Mouse (Mus musculus) midbrain, embryonic 10.5 days (tissue): ENCODE data around the gene Pcdh7. TPM values are rescaled to one million over a fixed set of nuclear protein-coding genes. Genes with fewer than 3 reads are reported as not detected.
A peak's percentile ranks its signal among the peaks of the same experiment; 100 is the strongest.

Source experiments
- DNase-seq: peaks from one replicate; pipeline ENCODE4 v3.0.0-alpha.2; 2017; ENCODE audit warnings: low spot score
- H3K27ac ChIP-seq: fragments of 300-500 bp; sonication (generic); replicated peaks from 2 replicates; pipeline ENCODE4 v1.5.1; 2016; ENCODE audit warnings: mild to moderate bottlenecking
- H3K27me3 ChIP-seq: fragments of 300-500 bp; sonication (generic); 2 replicates; pipeline ENCODE4 v1.6.1; 2016; ENCODE audit warnings: low read depth, mild to moderate bottlenecking; ENCODE audit not compliant: poor library complexity, severe bottlenecking
- H3K36me3 ChIP-seq: fragments of 300-500 bp; sonication (generic); 2 replicates; pipeline ENCODE4 v1.6.1; 2016; ENCODE audit warnings: mild to moderate bottlenecking, moderate library complexity
- H3K4me1 ChIP-seq: fragments of 300-500 bp; sonication (generic); 2 replicates; pipeline ENCODE4 v1.6.1; 2016
- H3K4me3 ChIP-seq: fragments of 300-500 bp; sonication (generic); 2 replicates; pipeline ENCODE4 v1.5.1; 2016; ENCODE audit warnings: mild to moderate bottlenecking, moderate library complexity
- H3K9me3 ChIP-seq: fragments of 300-500 bp; sonication (generic); replicated peaks from 2 replicates; pipeline ENCODE4 v1.6.1; 2016; ENCODE audit warnings: mild to moderate bottlenecking
- WGBS: fragments of 180-500 bp; shearing (Covaris S2); methylation state at CpG from one replicate; pipeline ENCODE4 v1.1.7; 2016; 5-methylcytosine and 5-hydroxymethylcytosine counted together
- polyA plus RNA-seq: library from polyadenylated mRNA; unstranded; fragments of >200 nt; fragmentation: Nextera tagmentation; extraction: Ambion mirVana; gene quantifications from 2 replicates; pipeline ENCODE4 v1.2.1, GENCODE M21; 2016

Pcdh7 gene
- polyA plus RNA-seq, 1 experiment from 2014 or later, result 4.0 TPM

DNA sequence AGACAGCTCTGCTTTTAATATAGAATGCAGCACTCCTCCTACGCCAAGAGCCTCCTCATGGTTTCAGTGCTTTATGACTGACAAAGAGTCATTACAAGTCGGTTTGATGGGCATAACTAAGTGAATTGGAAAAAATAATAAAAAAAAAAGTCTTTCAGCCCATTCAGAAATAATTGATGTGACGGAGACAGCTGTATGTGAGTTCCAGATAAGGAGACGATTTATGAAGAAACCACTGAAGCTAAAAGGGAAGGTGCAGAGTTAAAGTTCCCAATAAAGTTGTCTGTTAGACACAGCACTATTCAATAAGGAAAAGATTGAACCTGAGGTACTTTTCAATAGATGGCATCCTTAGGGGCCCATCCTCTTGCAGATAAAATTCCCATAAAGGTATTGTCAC is 189.5 kb downstream of the Pcdh7 start:
- DNase-seq, result no peak
- no peak overlapping the region for H3K4me3 ChIP-seq
- H3K4me1 ChIP-seq, result no peaks in the 10 kb centered on the region
- H3K27ac ChIP-seq, result no peak overlapping the region
- no peaks in the 10 kb centered on the region for H3K9me3 ChIP-seq
- H3K27me3 ChIP-seq, result no peaks in the 10 kb centered on the region
- H3K36me3 ChIP-seq, result no peaks in the 10 kb centered on the region
- 84% methylated on average over 4 of the region's 4 CpGs for WGBS

DNA sequence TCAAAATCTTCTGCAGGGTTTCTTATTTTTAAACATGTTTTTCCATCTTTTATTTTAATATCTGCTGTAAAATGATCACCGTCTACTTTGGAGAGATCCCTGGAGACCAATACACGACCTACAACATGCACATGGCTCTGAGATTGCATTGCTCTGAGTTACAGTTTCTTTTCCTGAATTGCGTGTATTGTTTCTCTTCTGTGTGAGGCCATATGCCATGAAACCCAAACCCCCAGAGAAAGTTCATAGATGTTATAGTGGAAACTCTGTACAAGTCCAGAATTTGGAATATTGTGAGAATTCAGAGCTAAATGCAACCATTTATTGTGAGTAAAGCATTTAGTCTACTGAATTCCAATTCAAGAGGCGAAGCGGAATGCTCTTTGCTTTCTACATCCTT is 203.4 kb downstream of the Pcdh7 start:
- Histone ChIP-seq H3K27ac (no peak overlapping the region), H3K4me1 (no peaks in the 10 kb centered on the region), H3K27me3 (no peaks in the 10 kb centered on the region), H3K36me3 (no peaks in the 10 kb centered on the region), H3K4me3 (no peak overlapping the region), H3K9me3 (no peaks in the 10 kb centered on the region)
- DNase-seq, result no peak
- 93% methylated on average over 5 of the region's 5 CpGs for WGBS

DNA sequence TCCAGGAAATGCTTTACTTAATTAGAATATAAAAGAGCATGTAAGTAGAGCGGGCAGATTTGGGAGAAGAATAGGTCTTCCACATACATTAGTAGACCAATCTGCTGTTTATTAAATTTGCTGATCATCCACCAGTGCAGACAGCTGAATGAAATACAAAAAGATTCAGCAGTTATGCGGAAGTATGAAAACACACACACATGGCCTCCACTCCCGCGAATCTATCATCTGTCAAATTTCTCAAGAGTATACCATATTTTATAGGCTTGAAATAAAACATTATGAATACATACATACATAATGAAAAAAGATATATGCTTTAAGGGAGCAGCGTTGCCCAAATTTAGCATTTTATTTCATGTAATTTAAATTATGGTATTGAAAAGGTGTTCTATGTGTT is 213.6 kb downstream of the Pcdh7 start:
- DNase-seq, result no peak
- Histone ChIP-seq H3K27ac (no peak overlapping the region), H3K27me3 (no peaks in the 10 kb centered on the region), H3K4me1 (no peaks in the 10 kb centered on the region), H3K36me3 (no peaks in the 10 kb centered on the region), H3K4me3 (no peak overlapping the region), H3K9me3 (no peaks in the 10 kb centered on the region)
- 92% methylated on average over 5 of the region's 5 CpGs for WGBS

DNA sequence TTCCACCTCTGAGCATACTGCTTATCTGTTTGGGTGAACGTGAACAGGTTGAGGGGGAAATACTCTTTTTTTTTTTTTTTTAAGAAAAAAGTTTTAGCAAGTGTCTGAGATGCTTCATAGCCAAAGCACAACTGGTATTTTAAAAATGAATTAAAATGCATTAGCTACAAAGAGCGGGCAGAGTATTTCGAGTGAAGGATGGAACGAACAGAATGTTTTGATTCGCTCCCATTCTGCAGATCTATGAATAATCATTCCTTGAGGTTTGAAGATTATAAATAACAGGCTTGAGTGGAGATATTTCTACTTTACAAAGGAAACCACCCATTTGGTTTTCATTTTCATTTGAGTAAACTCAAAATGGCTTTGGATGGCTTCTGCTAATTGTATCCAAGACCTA is 214.0 kb downstream of the Pcdh7 start:
- H3K27me3 ChIP-seq, result no peaks in the 10 kb centered on the region
- 94% methylated on average over 5 of the region's 5 CpGs for WGBS
- no peaks in the 10 kb centered on the region for H3K9me3 ChIP-seq
- no peak for DNase-seq
- H3K36me3 ChIP-seq, result no peaks in the 10 kb centered on the region
- no peak overlapping the region for H3K4me3 ChIP-seq
- no peak overlapping the region for H3K27ac ChIP-seq
- H3K4me1 ChIP-seq, result no peaks in the 10 kb centered on the region

DNA sequence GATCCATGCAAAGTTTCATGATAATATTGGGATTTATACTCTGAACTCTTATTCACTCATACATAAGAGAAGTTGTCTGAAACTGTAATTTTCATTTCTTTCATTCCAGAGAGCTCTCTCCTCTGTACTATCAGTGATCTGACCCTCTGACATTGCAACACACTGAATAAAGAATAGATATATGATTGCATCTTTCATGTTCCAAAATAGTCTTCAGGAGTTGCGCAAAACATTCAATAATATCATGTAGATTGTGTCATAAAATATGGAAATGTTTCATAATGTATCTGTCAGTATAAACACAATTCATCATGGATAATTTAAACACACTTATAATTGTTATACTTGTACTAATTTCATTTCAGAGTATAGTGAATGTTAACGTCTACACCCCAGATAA is 216.9 kb downstream of the Pcdh7 start:
- WGBS, result 88% methylated on average over 2 of the region's 2 CpGs
- H3K4me3 ChIP-seq, result no peak overlapping the region
- DNase-seq, result no peak
- H3K27me3 ChIP-seq, result no peaks in the 10 kb centered on the region
- no peak overlapping the region for H3K27ac ChIP-seq
- no peaks in the 10 kb centered on the region for H3K4me1 ChIP-seq
- no peaks in the 10 kb centered on the region for H3K36me3 ChIP-seq
- no peaks in the 10 kb centered on the region for H3K9me3 ChIP-seq

DNA sequence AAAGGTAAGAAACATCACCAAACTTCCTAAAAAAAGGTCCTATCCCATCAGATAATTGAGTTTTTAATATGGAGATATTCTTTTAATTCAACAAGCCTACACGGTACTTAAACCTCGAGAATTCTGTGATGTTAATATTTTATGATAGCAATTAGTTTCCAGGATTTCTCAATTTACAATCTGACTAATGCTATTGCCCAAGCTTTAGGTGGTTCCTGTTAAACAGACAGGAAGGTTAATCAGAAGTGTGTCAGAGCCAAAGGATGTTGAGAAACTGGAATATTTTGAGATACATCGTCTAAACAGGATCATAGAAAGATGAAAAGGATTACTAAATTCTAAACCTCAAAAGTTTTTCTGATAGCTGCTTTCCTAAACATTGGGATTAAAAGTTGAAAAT is 222.7 kb downstream of the Pcdh7 start:
- Histone ChIP-seq H3K9me3 (no peaks in the 10 kb centered on the region), H3K36me3 (no peaks in the 10 kb centered on the region), H3K27me3 (no peaks in the 10 kb centered on the region), H3K27ac (no peak overlapping the region), H3K4me3 (no peak overlapping the region), H3K4me1 (no peaks in the 10 kb centered on the region)
- no peak for DNase-seq
- WGBS, result 90% methylated on average over 3 of the region's 3 CpGs

DNA sequence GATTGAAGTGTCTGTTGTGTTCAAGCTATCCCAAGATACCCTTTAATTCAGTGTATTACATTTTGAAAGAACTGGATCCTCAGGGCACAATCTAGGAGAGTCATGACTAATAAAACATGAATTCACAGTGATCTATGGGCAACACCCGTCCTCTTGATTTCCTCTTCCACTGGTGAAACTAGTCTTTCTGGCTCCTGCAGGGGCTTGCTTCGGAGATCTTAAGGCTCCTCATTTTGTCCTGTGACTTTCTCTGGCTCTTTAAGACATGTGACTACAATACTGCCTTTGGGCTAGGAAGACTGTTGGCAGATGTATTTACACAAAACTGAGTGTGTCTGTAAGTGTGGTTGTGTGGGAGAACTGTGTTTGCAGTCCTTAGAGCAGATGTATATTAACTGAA is 225.4 kb downstream of the Pcdh7 start:
- Histone ChIP-seq H3K27ac (no peak overlapping the region), H3K4me3 (no peak overlapping the region), H3K9me3 (no peaks in the 10 kb centered on the region), H3K4me1 (no peaks in the 10 kb centered on the region), H3K27me3 (no peaks in the 10 kb centered on the region), H3K36me3 (no peaks in the 10 kb centered on the region)
- DNase-seq, result no peak
- WGBS, result 85% methylated on average over 2 of the region's 2 CpGs

DNA sequence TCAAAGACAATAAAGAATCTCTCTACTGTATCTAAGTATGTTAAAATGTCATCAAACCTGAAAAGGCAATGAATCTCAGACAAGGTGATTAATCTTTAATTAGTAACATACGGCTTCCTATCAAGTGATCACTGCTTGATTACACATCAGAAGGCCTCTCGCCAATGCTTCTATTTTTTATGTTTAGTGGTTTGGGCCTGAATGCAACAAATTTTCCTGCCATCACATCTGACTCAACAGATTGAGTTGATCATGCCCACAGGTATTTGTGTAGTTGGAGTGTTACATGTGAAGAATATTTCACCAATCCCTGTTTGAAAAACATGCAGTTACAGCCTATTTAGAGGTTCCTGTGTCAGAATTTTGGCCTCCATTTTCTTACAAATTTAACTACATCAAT is 225.8 kb downstream of the Pcdh7 start:
- no peaks in the 10 kb centered on the region for H3K4me1 ChIP-seq
- 91% methylated on average over 2 of the region's 2 CpGs for WGBS
- H3K36me3 ChIP-seq, result no peaks in the 10 kb centered on the region
- DNase-seq, result no peak
- no peaks in the 10 kb centered on the region for H3K9me3 ChIP-seq
- H3K4me3 ChIP-seq, result no peak overlapping the region
- no peak overlapping the region for H3K27ac ChIP-seq
- H3K27me3 ChIP-seq, result no peaks in the 10 kb centered on the region

DNA sequence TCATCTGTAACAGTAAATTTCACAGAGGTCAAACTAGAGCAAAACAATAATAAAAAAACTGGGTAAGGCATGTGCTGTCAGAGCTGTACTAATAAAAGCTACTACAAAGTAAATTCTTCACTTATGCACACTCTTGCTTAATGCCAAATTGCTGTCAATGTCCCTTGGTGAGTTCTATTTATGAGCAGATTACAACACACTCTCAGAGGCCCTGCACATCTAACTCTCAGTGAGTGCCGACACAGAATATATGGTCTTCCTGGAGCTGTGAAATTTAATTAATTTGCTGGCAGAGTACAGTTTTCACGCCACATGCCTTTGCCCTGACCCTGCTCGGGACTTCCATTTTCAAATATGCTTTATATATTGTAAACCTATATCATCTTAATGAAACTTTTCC is 227.7 kb downstream of the Pcdh7 start:
- no peak overlapping the region for H3K4me3 ChIP-seq
- WGBS, result 89% methylated on average over 3 of the region's 3 CpGs
- DNase-seq, result no peak
- H3K4me1 ChIP-seq, result no peaks in the 10 kb centered on the region
- no peaks in the 10 kb centered on the region for H3K27me3 ChIP-seq
- no peak overlapping the region for H3K27ac ChIP-seq
- no peaks in the 10 kb centered on the region for H3K9me3 ChIP-seq
- no peaks in the 10 kb centered on the region for H3K36me3 ChIP-seq

DNA sequence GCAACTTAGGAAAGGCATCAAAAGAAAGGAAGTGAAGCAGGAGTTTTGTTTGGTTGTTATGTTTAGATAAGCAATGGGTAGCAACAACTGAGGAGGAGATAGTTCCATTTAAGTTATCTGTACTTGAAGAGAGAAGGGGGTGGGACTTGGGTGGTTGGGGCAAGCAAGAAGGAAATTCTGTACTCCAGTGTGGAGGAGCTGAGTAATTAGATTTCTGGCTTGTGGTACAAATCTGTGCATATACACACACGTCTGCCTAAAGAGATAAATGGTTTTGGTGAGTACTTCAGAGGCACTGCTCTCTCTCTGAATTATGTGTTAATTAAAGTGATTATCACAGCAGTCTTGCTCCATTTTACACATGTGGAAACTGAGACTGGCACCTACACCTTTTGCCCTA is 241.6 kb downstream of the Pcdh7 start:
- Histone ChIP-seq H3K9me3 (no peaks in the 10 kb centered on the region), H3K4me1 (no peaks in the 10 kb centered on the region), H3K27me3 (no peaks in the 10 kb centered on the region), H3K4me3 (no peak overlapping the region), H3K36me3 (no peaks in the 10 kb centered on the region), H3K27ac (no peak overlapping the region)
- WGBS, result 81% methylated on average over 1 of the region's 1 CpGs
- no peak for DNase-seq

DNA sequence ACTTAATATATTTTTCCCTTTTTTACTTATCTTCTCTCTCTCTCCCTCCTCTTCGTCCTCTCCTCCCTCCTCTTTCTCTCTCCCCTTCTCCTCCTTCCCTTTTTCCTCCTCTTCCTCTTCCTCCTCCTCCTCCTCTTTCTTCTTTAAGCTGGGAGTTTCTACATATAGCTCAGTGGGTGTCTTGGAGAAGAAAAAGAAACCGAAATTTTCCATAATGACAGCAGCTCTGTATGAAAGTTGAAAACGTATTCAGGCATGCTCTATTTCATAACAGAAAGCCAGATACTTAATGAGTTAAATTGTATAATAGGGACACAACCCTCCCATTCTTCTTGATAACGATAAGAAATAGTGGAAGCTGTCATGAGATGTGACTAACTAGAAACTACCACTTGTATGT is 246.0 kb downstream of the Pcdh7 start:
- Histone ChIP-seq H3K27ac (no peak overlapping the region), H3K4me1 (no peaks in the 10 kb centered on the region), H3K4me3 (no peak overlapping the region), H3K27me3 (no peaks in the 10 kb centered on the region), H3K9me3 (no peaks in the 10 kb centered on the region), H3K36me3 (no peaks in the 10 kb centered on the region)
- DNase-seq, result no peak
- 81% methylated on average over 4 of the region's 4 CpGs for WGBS

DNA sequence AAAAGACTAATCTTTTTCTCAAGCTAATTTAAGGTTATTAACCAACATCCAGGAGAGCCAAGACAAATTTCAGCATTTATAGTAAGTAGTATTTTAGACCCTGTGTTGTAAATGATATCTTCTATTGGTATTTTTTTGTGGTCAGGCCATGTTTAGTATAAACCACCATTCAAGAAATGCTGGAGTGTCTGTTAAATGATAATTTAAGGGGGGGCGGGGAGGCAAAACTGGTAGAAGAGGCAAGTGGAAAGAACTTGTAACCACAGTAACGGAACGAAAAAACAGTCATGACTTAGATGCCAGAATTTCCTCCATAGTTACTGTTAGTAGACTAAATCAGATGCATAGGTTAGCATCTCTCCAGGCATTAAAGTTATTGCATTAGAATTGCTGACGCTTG is 246.4 kb downstream of the Pcdh7 start:
- no peak for DNase-seq
- 83% methylated on average over 4 of the region's 4 CpGs for WGBS
- Histone ChIP-seq H3K9me3 (no peaks in the 10 kb centered on the region), H3K36me3 (no peaks in the 10 kb centered on the region), H3K4me1 (no peaks in the 10 kb centered on the region), H3K27ac (no peak overlapping the region), H3K27me3 (no peaks in the 10 kb centered on the region), H3K4me3 (no peak overlapping the region)

DNA sequence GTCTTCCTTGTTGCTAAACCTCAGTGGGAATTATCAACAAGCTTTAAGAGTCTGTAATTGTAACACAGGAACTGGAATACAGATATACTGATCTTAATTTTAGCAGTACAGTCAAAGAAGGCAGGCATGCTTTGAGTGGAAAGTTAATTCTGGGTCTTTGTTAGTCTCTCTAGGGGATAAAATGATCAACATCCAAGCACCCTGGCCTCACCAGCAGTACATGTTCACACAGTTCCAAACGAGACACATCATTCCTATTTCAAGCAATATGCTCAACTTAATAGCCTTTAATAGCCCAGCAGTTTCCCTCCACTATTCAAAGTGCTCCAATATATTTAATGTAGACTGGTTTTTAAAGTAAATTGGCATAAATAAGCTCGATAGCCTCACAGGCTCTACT is 275.8 kb downstream of the Pcdh7 start:
- H3K9me3 ChIP-seq, result no peaks in the 10 kb centered on the region
- WGBS, result 88% methylated on average over 2 of the region's 2 CpGs
- no peak overlapping the region for H3K27ac ChIP-seq
- H3K36me3 ChIP-seq, result no peaks in the 10 kb centered on the region
- no peaks in the 10 kb centered on the region for H3K27me3 ChIP-seq
- no peak for DNase-seq
- no peaks in the 10 kb centered on the region for H3K4me1 ChIP-seq
- no peak overlapping the region for H3K4me3 ChIP-seq

DNA sequence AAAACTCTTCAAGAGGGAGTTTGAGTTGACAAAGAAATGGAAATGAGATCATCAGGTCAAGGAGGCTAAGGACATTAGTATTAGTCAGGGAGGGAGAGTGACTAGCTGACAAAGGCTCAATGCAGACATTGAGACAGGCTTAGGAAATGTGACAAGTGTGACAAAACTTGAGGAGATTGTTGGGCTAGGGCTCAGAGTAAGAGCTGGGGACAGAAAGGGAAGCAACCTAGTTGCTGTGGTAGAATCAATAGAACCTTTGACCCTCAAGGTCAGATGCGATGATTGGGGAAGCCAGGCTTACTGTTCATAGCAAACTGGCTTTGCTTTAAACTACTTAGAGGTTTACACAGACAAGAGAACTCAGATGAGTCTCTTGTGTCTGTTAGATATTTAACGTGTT is 303.6 kb downstream of the Pcdh7 start:
- DNase-seq, result peak; percentile 44
- H3K27ac ChIP-seq, result no peak overlapping the region
- no peak overlapping the region for H3K4me3 ChIP-seq
- WGBS, result 37% methylated on average over 2 of the region's 2 CpGs
- H3K9me3 ChIP-seq, result no peaks in the 10 kb centered on the region
- H3K27me3 ChIP-seq, result 0 out of 2 replicates have a peak, but pooled peaks cover 12% of the 10 kb centered on the region
- peaks cover 34% of the 10 kb centered on the region for H3K4me1 ChIP-seq
- no peaks in the 10 kb centered on the region for H3K36me3 ChIP-seq
